Mouse (Mus musculus): ENCODE measurements around the gene Usp7.

GRCm38 (mm10) chr16:8675559-8675958 lies 116.5 kb downstream of the Usp7 start:
- TF ChIP-seq CTCF (IDR thresholded peaks at IDR 0.05; ENCODE audit: low read depth) (no peak), EP300 (optimal IDR thresholded peaks at IDR 0.05) (no peak)
